Mouse (Mus musculus) forebrain, embryonic 16.5 days (tissue): ENCODE data around the gene Ceacam13. TPM values are rescaled to one million over a fixed set of nuclear protein-coding genes. Genes with fewer than 3 reads are reported as not detected.
"Not testable (repeated sequence)": the region's sequence is repeated elsewhere in the genome, so short reads cannot be mapped to it uniquely, and the experiment has no call there.

ENCODE experiments used
- ATAC-seq: fragments of 200-750 bp; cut with Nextera tagmentation; 2 replicates; pipeline ENCODE4 v1.8.0; 2017; ENCODE audit warnings: mild to moderate bottlenecking, moderate library complexity
- H3K27ac ChIP-seq: fragments of 300-500 bp; sonication (generic); 2 replicates; pipeline ENCODE4 v1.5.1; 2014; ENCODE audit warnings: low read length, control low read depth
- H3K27me3 ChIP-seq: fragments of 300-500 bp; sonication (generic); replicated peaks from 2 replicates; pipeline ENCODE4 v1.6.1; 2014; ENCODE audit warnings: low read length; ENCODE audit not compliant: control insufficient read depth, insufficient read depth
- H3K36me3 ChIP-seq: fragments of 300-500 bp; sonication (generic); 2 replicates; pipeline ENCODE4 v1.6.1; 2014; ENCODE audit not compliant: control insufficient read depth, insufficient read depth
- H3K4me1 ChIP-seq: fragments of 300-500 bp; sonication (generic); replicated peaks from 2 replicates; pipeline ENCODE4 v1.6.1; 2014; ENCODE audit warnings: low read length; ENCODE audit not compliant: control insufficient read depth, insufficient read depth
- H3K4me2 ChIP-seq: fragments of 300-500 bp; sonication (generic); 2 replicates; pipeline ENCODE4 v1.6.1; 2014; ENCODE audit warnings: mild to moderate bottlenecking, low read length, control low read depth
- H3K4me3 ChIP-seq: fragments of 300-500 bp; sonication (generic); replicated peaks from 2 replicates; pipeline ENCODE4 v1.5.1; 2014; ENCODE audit warnings: mild to moderate bottlenecking, low read length, control low read depth
- H3K9ac ChIP-seq: fragments of 300-500 bp; sonication (generic); replicated peaks from 2 replicates; pipeline ENCODE4 v1.6.1; 2014; ENCODE audit warnings: low read depth, low read length, control low read depth
- H3K9me3 ChIP-seq: fragments of 300-500 bp; sonication (generic); 2 replicates; pipeline ENCODE4 v1.6.1; 2016; ENCODE audit warnings: low read length; ENCODE audit not compliant: control insufficient read depth
- WGBS: fragments of 180-500 bp; shearing (Covaris S2); extraction: QIAGEN DNeasy Blood & Tissue Kit; methylation state at CpG from one replicate; pipeline ENCODE4 v1.1.7; 2014; 5-methylcytosine and 5-hydroxymethylcytosine counted together
- microRNA-seq: library from miRNA; unstranded; fragments of <30 nt; microRNA quantifications from one replicate; pipeline ENCODE4, GENCODE M21; 2017
- polyA plus RNA-seq: library from polyadenylated mRNA; unstranded; fragments of >200 nt; fragmentation: Nextera tagmentation; extraction: Ambion mirVana; gene quantifications from 2 replicates; pipeline ENCODE4 v1.2.1, GENCODE M21; 2015

Gene Ceacam13
- not detected in 2 replicates for polyA plus RNA-seq

GRCm38 (mm10) chr7:18009589-18009988, at the start of gene Ceacam13:
Ceacam13 (plus strand) TSS chr7:18009889.
- H3K4me3 ChIP-seq = no peak within 1 kb of the TSS
- ATAC-seq = no peak
- H3K27ac ChIP-seq = no peak within 1 kb of the TSS
- no peaks in the 10 kb centered on the region for H3K4me1 ChIP-seq
- H3K36me3 ChIP-seq = no peaks in the 10 kb centered on the region
- H3K4me2 ChIP-seq = no peak within 1 kb of the TSS
- H3K27me3 ChIP-seq = no peaks in the 10 kb centered on the region
- peaks cover 24% of the 10 kb centered on the region for H3K9me3 ChIP-seq
- 86% methylated on average over 4 of the region's 4 CpGs for WGBS
- H3K9ac ChIP-seq = no peak within 1 kb of the TSS

- Histone ChIP-seq H3K4me3 (no peak within 1 kb of the TSS), H3K9ac (no peak within 1 kb of the TSS), H3K4me2 (no peak within 1 kb of the TSS), H3K4me1 (no peaks in the 10 kb centered on the region), H3K27me3 (no peaks in the 10 kb centered on the region), H3K36me3 (no peaks in the 10 kb centered on the region), H3K27ac (no peak within 1 kb of the TSS), H3K9me3 (peaks cover 28% of the 10 kb centered on the region)
- no peak for ATAC-seq
- WGBS = 78% methylated on average over 4 of the region's 4 CpGs
These were observed 37.9 kb upstream of the Ceacam13 start, which contains the start of gene Ceacam11 for GRCm38 (mm10) chr7:17971824-17972223. Ceacam11 (plus strand) TSS chr7:17972124.

GRCm38 (mm10) chr7:18001131-18001530, 8.6 kb upstream of the Ceacam13 start:
- not testable (repeated sequence) for H3K4me2 ChIP-seq, H3K27ac ChIP-seq, H3K4me3 ChIP-seq, H3K9ac ChIP-seq, H3K27me3 ChIP-seq, H3K4me1 ChIP-seq, H3K36me3 ChIP-seq, H3K9me3 ChIP-seq, ATAC-seq
- WGBS = 92% methylated on average over 1 of the region's 1 CpGs

GRCm38 (mm10) chr7:18065629-18066028, 55.9 kb downstream of the Ceacam13 start, which contains the start of gene Ceacam12:
Ceacam12 (plus strand) TSS chr7:18065929.
- ATAC-seq = no peak
- no peak within 1 kb of the TSS for H3K4me3 ChIP-seq
- WGBS = 63% methylated on average over 1 of the region's 1 CpGs
- H3K36me3 ChIP-seq = no peaks in the 10 kb centered on the region
- no peak within 1 kb of the TSS for H3K4me2 ChIP-seq
- no peak within 1 kb of the TSS for H3K27ac ChIP-seq
- no peak within 1 kb of the TSS for H3K9ac ChIP-seq
- no peaks in the 10 kb centered on the region for H3K27me3 ChIP-seq
- peaks cover 17% of the 10 kb centered on the region for H3K9me3 ChIP-seq
- H3K4me1 ChIP-seq = no peaks in the 10 kb centered on the region

Small RNA genes within 50 kb of the gene (microRNA-seq; reads per million reads assigned to microRNA genes)
- gene Gm22414 = not detected

Other genes with a start within 250 kb of the Ceacam13 start
- gene Ceacam14, start 197.3 kb upstream of the Ceacam13 start, polyA plus RNA-seq = not detected in 2 replicates
- not detected in 2 replicates for gene Gm5155, start 138.1 kb upstream of the Ceacam13 start, polyA plus RNA-seq
- not detected in 2 replicates for gene Ceacam11, start 37.8 kb upstream of the Ceacam13 start, polyA plus RNA-seq
- not detected in 2 replicates for gene Ceacam12, start 56.0 kb downstream of the Ceacam13 start, polyA plus RNA-seq
- not detected in 2 replicates for gene Igfl3, start 166.6 kb downstream of the Ceacam13 start, polyA plus RNA-seq
- gene Mill1, start 235.5 kb downstream of the Ceacam13 start, polyA plus RNA-seq = not detected in 2 replicates